Mouse (Mus musculus): ENCODE measurements around the gene Rrp12. TPM values are rescaled to one million over a fixed set of nuclear protein-coding genes. Genes with fewer than 3 reads are reported as not detected.

Rrp12 gene
- polyA plus RNA-seq, 1 experiment, result 14.4 TPM

DNA sequence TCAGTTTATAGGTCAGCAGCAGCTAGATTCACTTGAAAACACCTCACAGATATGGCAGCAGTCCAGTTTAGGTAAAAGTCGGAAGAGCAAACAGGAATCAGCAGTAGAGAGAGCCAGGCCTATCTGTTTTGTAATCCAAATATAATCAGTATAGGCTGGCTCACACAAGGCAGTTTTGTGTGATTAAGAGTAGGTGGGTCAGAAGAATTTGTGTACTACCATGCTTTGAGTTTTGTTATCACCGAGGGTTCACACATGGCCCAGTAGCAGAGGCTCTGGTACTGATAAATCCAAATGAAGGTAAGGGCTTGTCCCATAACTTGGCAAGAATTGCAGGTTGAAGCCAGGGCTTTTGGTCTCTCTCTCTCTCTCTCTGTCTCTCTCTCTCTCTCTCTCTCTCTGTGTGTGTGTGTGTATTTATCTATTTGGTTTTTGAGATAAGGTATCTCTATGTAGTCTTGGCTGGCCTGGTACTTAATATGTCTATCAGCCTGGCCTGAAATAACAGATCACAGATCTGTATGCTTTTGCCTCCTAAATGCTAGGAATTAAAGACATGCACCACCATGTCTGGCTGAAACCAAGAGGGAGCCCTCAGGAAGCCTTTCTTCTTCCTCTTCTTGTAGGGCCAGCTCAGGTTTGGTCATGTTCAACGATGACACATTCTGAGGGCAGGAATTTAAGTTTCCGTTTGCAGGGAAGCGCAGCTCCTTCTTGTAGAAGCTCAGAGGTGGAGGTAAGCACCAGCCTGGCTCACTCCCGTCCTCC lies 10.5 kb upstream of the Rrp12 start:
- peaks cover 76% of the 10 kb centered on the region for H3K4me1 ChIP-seq
- H3K36me3 ChIP-seq (replicated peaks; ENCODE audit: low read length), result peaks cover 8% of the 10 kb centered on the region
- H3K27me3 ChIP-seq (replicated peaks), result no peaks in the 10 kb centered on the region
- H3K4me3 ChIP-seq (replicated peaks), result peak overlapping the region; percentile 40
- no peaks in the 10 kb centered on the region for H3K9me3 ChIP-seq
- TF ChIP-seq FLI1 (IDR thresholded peaks at IDR 0.05; ENCODE audit: low read length) (no peak), GATA1 (IDR thresholded peaks at IDR 0.05; ENCODE audit: borderline replicate concordance, low read length) (no peak)

DNA sequence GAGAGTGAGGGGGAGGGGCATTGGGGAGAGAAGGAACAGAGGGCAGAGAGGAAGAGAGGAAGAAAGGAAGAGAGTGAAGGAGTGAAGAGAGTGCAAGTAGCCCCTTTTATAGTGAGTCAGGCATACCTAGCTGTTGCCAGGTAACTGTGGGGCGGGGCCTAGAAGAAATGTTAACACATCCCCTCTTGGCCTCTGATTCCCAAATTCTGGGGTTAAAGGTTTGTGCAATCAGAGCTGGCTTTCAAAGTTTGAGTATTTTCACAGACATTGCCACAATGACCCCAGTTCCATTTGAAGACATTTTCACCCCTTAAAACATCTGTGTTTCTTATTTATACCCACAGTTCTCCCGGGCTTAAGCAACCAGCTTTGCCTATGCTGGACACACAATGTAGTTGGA lies 9.3 kb upstream of the Rrp12 start:
- H3K4me1 ChIP-seq, result peaks cover 83% of the 10 kb centered on the region
- no peak overlapping the region for H3K4me3 ChIP-seq (replicated peaks)
- no peaks in the 10 kb centered on the region for H3K9me3 ChIP-seq
- TF ChIP-seq GATA1 (IDR thresholded peaks at IDR 0.05; ENCODE audit: borderline replicate concordance, low read length) (no peak), FLI1 (IDR thresholded peaks at IDR 0.05; ENCODE audit: low read length) (no peak)
- H3K27me3 ChIP-seq (replicated peaks), result no peaks in the 10 kb centered on the region
- peaks cover 8% of the 10 kb centered on the region for H3K36me3 ChIP-seq (replicated peaks; ENCODE audit: low read length)

DNA sequence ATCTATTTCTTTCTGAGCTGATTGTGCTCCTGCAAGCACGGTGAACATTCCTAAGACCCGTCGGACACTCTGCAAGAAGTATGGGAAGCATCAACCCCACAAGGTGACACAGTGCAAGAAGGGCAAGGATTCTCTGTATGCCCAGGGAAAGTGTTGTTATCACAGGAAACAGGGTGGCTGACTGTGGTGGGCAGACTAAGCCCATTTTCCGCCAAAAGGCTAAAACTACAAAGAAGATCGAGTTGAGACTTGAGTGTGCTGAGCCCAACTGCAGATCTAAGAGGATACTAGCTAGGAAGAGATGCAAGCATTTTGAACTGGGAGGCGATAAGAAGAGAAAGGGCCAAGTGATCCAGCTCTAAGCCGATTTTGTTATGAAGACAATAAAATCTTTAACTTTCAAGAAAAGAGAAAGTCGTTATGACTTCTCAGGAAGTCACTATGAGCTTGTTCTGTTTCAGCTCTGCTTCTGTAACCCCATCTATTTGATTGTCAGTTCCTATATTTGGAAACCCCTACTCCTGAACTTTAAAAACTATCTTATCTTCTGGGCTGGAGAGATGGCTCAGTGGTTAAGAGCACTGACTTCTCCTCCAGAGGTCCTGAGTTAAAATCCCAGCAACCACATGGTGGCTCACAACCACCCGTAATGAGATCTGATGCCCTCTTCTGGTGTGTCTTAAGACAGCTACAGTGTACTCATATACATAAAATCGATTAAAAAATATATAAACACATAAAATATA lies 7.0 kb upstream of the Rrp12 start:
- TF ChIP-seq GATA1 (IDR thresholded peaks at IDR 0.05; ENCODE audit: borderline replicate concordance, low read length) (no peak), FLI1 (IDR thresholded peaks at IDR 0.05; ENCODE audit: low read length) (no peak)
- Histone ChIP-seq H3K36me3 (replicated peaks; ENCODE audit: low read length) (peaks cover 8% of the 10 kb centered on the region), H3K4me3 (replicated peaks) (peak overlapping the region; percentile 73), H3K27me3 (replicated peaks) (no peaks in the 10 kb centered on the region), H3K4me1 (peaks cover 88% of the 10 kb centered on the region), H3K9me3 (no peaks in the 10 kb centered on the region)

DNA sequence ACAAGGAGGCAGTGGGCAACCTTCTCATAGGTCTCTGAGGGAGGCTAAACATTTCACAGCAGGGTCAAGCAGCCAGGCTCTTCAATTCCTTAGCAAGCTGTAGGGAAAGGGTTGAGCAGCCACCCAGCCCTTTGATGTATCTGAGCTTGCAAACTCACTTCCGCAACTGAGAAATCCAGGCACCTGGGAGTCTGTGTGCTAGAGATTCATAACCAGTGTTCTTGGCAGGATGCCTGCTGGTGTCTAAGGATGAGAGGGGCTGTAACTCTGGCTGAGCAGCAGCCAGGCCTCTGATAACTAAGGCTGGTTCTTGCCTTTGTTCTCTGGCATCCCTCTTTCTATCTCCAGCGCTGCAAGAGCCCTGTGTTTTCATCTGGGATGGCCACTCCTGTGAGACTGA lies 5.7 kb upstream of the Rrp12 start:
- H3K9me3 ChIP-seq, result no peaks in the 10 kb centered on the region
- H3K36me3 ChIP-seq (replicated peaks; ENCODE audit: low read length), result peaks cover 8% of the 10 kb centered on the region
- peaks cover 83% of the 10 kb centered on the region for H3K4me1 ChIP-seq
- no peak for TF ChIP-seq GATA1 (IDR thresholded peaks at IDR 0.05; ENCODE audit: borderline replicate concordance, low read length)
- no peak for TF ChIP-seq FLI1 (IDR thresholded peaks at IDR 0.05; ENCODE audit: low read length)
- peak overlapping the region; percentile 12 for H3K4me3 ChIP-seq (replicated peaks)
- H3K27me3 ChIP-seq (replicated peaks), result no peaks in the 10 kb centered on the region

DNA sequence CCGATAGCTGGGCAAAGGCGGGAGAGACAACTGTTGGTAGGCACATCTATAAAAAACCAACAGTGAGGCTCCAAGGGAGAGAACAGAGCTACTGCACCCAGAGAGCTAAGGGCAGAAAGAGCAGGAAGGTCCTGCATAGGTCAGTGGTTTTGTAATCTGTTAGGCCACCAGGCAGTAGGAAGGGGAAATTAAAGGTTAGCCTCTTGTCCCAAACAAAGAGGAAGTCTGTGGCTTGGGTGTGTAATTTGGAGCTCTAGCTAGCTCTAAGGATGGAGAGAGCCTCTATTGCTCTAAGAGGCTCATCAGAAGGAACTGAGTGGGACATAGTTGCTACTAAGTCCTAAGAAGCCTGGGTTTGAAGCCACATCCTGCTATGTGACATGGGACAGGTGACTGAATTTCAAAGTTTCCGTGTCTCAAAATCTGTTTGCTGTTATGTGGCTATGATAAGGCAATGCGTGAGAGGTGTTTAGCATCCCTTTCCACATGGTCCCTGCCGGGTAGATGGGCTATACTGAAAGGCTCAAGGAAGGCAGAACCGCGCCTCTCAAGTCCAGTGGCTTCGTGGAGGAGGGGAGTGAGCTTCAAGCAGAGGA lies 4.6 kb upstream of the Rrp12 start:
- H3K36me3 ChIP-seq (replicated peaks; ENCODE audit: low read length), result peaks cover 2% of the 10 kb centered on the region
- no peaks in the 10 kb centered on the region for H3K9me3 ChIP-seq
- peak overlapping the region; percentile 83 for H3K4me3 ChIP-seq (replicated peaks)
- H3K4me1 ChIP-seq, result peaks cover 77% of the 10 kb centered on the region
- no peak for TF ChIP-seq FLI1 (IDR thresholded peaks at IDR 0.05; ENCODE audit: low read length)
- no peak for TF ChIP-seq GATA1 (IDR thresholded peaks at IDR 0.05; ENCODE audit: borderline replicate concordance, low read length)
- no peaks in the 10 kb centered on the region for H3K27me3 ChIP-seq (replicated peaks)

DNA sequence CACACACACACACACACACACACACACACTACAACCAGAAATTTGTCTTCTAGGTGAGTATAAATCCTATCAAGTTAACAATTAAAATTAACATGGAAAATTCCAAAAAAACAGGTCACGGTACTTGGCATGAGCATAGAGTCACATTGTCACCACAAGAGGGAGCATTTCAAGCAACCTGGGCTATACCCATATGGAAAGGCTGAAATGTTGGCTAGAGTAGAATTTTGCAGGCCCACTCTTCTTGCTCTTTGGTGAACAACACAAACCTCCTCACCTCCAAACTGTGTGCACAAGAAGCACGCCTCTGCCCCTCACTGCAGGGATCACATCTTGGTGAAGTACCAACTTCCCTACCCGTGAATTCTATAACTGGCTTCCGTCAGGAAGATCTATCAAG lies 2.9 kb upstream of the Rrp12 start:
- no peaks in the 10 kb centered on the region for H3K9me3 ChIP-seq
- no peak for TF ChIP-seq GATA1 (IDR thresholded peaks at IDR 0.05; ENCODE audit: borderline replicate concordance, low read length)
- TF ChIP-seq FLI1 (IDR thresholded peaks at IDR 0.05; ENCODE audit: low read length), result no peak

DNA sequence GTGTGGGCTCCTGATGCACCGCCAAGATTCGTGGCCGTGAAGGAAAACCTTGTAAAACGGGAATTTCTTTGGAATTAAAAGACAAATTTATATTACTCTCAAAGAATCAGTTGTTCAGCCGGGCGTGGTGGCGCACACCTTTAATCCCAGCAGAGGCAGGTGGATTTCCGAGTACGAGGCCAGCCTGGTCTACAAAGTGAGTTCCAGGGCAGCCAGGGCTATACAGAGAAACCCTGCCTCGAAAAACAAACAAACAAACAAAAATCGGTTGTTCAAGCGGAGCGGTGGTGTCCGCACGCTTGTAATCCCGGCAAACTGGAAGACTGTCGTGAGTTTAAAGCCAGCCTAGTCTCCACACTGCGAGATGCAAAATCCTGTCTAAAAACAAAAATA lies 342 bp upstream of the Rrp12 start:
- H3K27me3 ChIP-seq (replicated peaks), result no peaks in the 10 kb centered on the region
- TF ChIP-seq GATA1 (IDR thresholded peaks at IDR 0.05; ENCODE audit: borderline replicate concordance, low read length) (no peak), FLI1 (IDR thresholded peaks at IDR 0.05; ENCODE audit: low read length) (no peak)
- H3K9me3 ChIP-seq, result no peaks in the 10 kb centered on the region
- peak overlapping the region; percentile 96 for H3K4me3 ChIP-seq (replicated peaks)
- peaks cover 17% of the 10 kb centered on the region for H3K36me3 ChIP-seq (replicated peaks; ENCODE audit: low read length)
- peaks cover 72% of the 10 kb centered on the region for H3K4me1 ChIP-seq

More for the DNA sequence above, 2.9 kb upstream of the Rrp12 start:
- Histone ChIP-seq H3K4me1 (peaks cover 78% of the 10 kb centered on the region), H3K4me3 (replicated peaks) (peak overlapping the region; percentile 18), H3K27me3 (replicated peaks) (no peaks in the 10 kb centered on the region), H3K36me3 (replicated peaks; ENCODE audit: low read length) (no peaks in the 10 kb centered on the region)

DNA sequence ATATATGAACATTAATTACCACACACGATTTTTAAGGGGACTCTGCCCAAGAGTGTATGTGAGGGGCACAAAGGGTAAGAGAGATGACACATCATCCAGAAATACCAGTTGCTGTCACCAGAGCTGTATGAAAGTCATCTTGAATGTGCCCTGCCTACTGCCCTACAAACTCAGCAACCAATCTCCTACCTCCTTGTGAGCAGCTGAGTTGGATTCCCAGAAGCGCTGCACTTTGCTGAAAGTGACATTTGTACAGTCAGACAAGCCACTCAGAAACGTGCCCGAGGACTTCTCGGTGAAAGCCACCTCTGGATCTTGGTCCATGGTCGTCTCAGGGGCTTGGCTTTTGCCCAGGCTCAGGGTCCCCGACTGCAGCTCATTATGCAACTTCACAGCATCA lies 1.0 kb downstream of the Rrp12 start:
- H3K4me1 ChIP-seq, result peaks cover 64% of the 10 kb centered on the region
- no peaks in the 10 kb centered on the region for H3K9me3 ChIP-seq
- H3K27me3 ChIP-seq (replicated peaks), result no peaks in the 10 kb centered on the region
- H3K36me3 ChIP-seq (replicated peaks; ENCODE audit: low read length), result peaks cover 30% of the 10 kb centered on the region
- peak overlapping the region; percentile 96 for H3K4me3 ChIP-seq (replicated peaks)
- no peak for TF ChIP-seq GATA1 (IDR thresholded peaks at IDR 0.05; ENCODE audit: borderline replicate concordance, low read length)
- TF ChIP-seq FLI1 (IDR thresholded peaks at IDR 0.05; ENCODE audit: low read length), result no peak

DNA sequence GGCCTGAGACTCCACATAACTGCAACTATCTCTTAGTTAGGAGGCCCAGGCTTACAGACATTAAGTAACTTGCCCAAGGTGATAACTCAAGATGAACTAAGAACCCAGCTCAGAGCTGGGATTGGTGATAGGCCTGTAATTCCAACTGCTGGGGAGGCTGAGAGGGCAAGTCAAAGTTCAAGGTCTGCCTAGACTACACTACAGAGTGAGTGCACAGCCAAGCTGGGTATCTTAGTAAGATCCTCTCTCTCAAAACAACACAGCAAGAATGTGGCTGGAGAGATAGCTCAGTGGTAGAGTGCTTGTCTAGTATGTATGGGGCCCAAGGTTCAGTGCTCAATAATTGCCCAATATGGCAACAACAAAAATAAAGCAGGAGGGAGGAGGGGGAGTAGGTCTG lies 7.8 kb downstream of the Rrp12 start:
- Histone ChIP-seq H3K9me3 (no peaks in the 10 kb centered on the region), H3K4me1 (peaks cover 48% of the 10 kb centered on the region), H3K4me3 (replicated peaks) (peak overlapping the region; percentile 70), H3K27me3 (replicated peaks) (no peaks in the 10 kb centered on the region), H3K36me3 (replicated peaks; ENCODE audit: low read length) (peaks cover 91% of the 10 kb centered on the region)
- TF ChIP-seq FLI1 (IDR thresholded peaks at IDR 0.05; ENCODE audit: low read length) (no peak), GATA1 (IDR thresholded peaks at IDR 0.05; ENCODE audit: borderline replicate concordance, low read length) (no peak)

DNA sequence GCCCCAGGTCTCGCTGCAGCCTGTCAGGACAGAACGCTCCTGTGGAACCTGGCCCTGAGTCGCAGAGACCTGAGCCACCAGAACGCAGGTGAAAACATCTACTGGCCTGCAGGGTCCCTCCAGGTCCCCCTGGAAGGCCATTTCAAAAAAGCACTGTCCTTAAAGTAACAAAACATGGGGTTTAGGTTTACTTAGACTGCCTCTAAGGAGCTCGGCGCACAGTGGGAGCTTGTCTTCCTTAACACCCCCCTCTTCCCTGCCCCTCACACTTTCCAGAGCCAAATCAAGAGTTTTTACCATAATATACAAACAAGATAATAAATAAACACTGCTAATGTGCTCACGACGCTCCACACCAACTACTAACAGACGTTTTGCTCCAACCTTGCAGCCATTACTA lies 12.1 kb downstream of the Rrp12 start:
- Histone ChIP-seq H3K27me3 (replicated peaks) (no peaks in the 10 kb centered on the region), H3K4me3 (replicated peaks) (no peak overlapping the region), H3K4me1 (peaks cover 26% of the 10 kb centered on the region), H3K9me3 (no peaks in the 10 kb centered on the region), H3K36me3 (replicated peaks; ENCODE audit: low read length) (peaks cover 97% of the 10 kb centered on the region)
- no peak for TF ChIP-seq GATA1 (IDR thresholded peaks at IDR 0.05; ENCODE audit: borderline replicate concordance, low read length)

Measured in megakaryocyte, embryonic 14.5 days (primary cell).